Mouse (Mus musculus) intestine, embryonic 15.5 days (tissue): ENCODE measurements around the gene Gm3233. TPM values are rescaled to one million over a fixed set of nuclear protein-coding genes. Genes with fewer than 3 reads are reported as not detected.
"Not testable (repeated sequence)": the region's sequence is repeated elsewhere in the genome, so short reads cannot be mapped to it uniquely, and the experiment has no call there.

Experiments
- ATAC-seq: fragments of 200-750 bp; cut with Nextera tagmentation; 2 replicates; pipeline ENCODE4 v1.8.0; 2017; ENCODE audit warnings: moderate TSS enrichment, moderate library complexity
- H3K27ac ChIP-seq: fragments of 300-500 bp; sonication (generic); 2 replicates; pipeline ENCODE4 v1.5.1; 2015; ENCODE audit warnings: mild to moderate bottlenecking, inconsistent platforms
- H3K27me3 ChIP-seq: fragments of 300-500 bp; sonication (generic); replicated peaks from 2 replicates; pipeline ENCODE4 v1.6.1; 2015; ENCODE audit warnings: inconsistent platforms
- H3K36me3 ChIP-seq: fragments of 300-500 bp; sonication (generic); 2 replicates; pipeline ENCODE4 v1.6.1; 2015; ENCODE audit warnings: inconsistent platforms
- H3K4me1 ChIP-seq: fragments of 300-500 bp; sonication (generic); replicated peaks from 2 replicates; pipeline ENCODE4 v1.6.1; 2015; ENCODE audit warnings: inconsistent platforms
- H3K4me2 ChIP-seq: fragments of 300-500 bp; sonication (generic); replicated peaks from 2 replicates; pipeline ENCODE4 v1.6.1; 2015; ENCODE audit warnings: mild to moderate bottlenecking, inconsistent platforms
- H3K4me3 ChIP-seq: fragments of 300-500 bp; sonication (generic); replicated peaks from 2 replicates; pipeline ENCODE4 v1.5.1; 2015; ENCODE audit warnings: inconsistent platforms
- H3K9ac ChIP-seq: fragments of 300-500 bp; sonication (generic); 2 replicates; pipeline ENCODE4 v1.6.1; 2015; ENCODE audit warnings: inconsistent platforms
- H3K9me3 ChIP-seq: fragments of 300-500 bp; sonication (generic); 2 replicates; pipeline ENCODE4 v1.6.1; 2016; ENCODE audit warnings: inconsistent platforms
- WGBS: fragments of 180-500 bp; shearing (Covaris S2); methylation state at CpG from one replicate; pipeline ENCODE4 v1.1.7; 2015; 5-methylcytosine and 5-hydroxymethylcytosine counted together
- polyA plus RNA-seq: library from polyadenylated mRNA; unstranded; fragments of >200 nt; fragmentation: Nextera tagmentation; extraction: Ambion mirVana; gene quantifications from 2 replicates; pipeline ENCODE4 v1.2.1, GENCODE M21; 2015

Gm3233 gene
- polyA plus RNA-seq, 1 experiment from 2014 or later = not detected

DNA sequence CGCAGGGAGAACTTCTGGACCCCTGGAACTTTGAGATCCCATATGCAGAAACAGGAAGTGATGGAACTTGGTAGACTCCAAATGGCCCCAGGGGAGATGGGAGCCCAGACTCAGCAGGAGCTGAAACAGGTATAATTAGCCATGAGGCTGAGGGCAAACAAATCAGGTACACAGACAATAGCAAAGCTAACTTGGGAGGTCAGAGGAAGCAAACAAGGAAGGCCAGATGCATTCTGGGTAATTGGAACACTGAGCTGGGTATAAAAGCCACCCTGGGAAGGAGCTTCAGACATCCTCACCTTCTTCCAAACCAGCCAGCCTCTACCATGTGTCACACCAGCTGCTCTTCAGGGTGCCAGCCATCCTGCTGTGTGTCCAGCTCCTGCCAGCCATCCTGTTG is 39.2 kb downstream of the Gm3233 start, which contains the start of gene Krtap12-1:
Gene Krtap12-1, plus strand, starts transcription at position 301 of the 400 bp plus-strand sequence.
- H3K27ac ChIP-seq, H3K9me3 ChIP-seq, H3K36me3 ChIP-seq, H3K9ac ChIP-seq, H3K4me2 ChIP-seq, ATAC-seq, H3K4me1 ChIP-seq, H3K4me3 ChIP-seq, H3K27me3 ChIP-seq: not testable (repeated sequence)
- 88% methylated on average over 1 of the region's 1 CpGs for WGBS

DNA sequence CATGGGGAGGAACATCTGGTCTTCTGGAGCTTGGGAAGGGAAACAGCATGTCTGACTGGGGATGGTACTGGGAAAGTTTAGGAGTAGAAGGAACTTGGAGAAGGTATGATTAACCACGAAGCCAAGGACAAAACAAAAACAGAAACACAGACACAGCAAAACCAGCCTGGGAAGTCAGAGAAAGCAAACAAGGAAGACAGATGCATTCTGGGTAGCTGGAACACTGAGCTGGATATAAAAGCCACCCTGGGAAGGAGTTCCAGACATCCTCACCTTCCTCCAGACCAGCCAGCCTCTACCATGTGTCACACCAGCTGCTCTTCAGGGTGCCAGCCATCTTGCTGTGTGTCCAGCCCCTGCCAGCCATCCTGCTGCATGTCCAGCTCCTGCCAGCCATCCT is 44.0 kb downstream of the Gm3233 start, which contains the start of gene Gm10142:
Gene Gm10142, plus strand, starts transcription at position 301 of the 400 bp plus-strand sequence.
- Histone ChIP-seq H3K27me3 (no peaks in the 10 kb centered on the region), H3K36me3 (no peaks in the 10 kb centered on the region), H3K9me3 (no peaks in the 10 kb centered on the region), H3K4me3 (no peak within 1 kb of the TSS), H3K4me1 (no peaks in the 10 kb centered on the region), H3K27ac (no peak within 1 kb of the TSS), H3K4me2 (no peak within 1 kb of the TSS), H3K9ac (no peak within 1 kb of the TSS)
- no peak for ATAC-seq
- 81% methylated on average over 1 of the region's 1 CpGs for WGBS

DNA sequence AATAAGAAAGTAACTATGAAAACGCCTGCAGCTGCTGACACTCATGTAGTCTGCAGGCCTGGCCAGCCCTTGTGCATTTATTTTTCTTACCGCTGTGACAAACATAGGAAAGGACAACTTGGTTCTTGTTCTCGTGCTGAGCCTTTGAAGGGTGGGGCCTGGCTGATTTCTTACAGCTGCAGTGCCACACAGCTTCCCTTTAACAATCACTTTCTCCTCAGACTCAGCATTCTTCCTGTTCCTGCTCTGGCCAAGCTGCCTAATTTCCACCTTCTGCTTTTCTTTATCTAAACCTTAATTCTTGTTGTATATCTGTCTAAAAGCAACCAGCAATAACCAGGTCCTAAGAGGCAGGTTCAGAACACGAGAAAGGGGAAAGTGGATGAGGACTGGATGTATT is 45.7 kb downstream of the Gm3233 start:
- 62% methylated on average over 4 of the region's 4 CpGs for WGBS
- Histone ChIP-seq H3K27me3 (no peaks in the 10 kb centered on the region), H3K36me3 (no peaks in the 10 kb centered on the region), H3K9ac (no peak overlapping the region), H3K27ac (no peak overlapping the region), H3K4me2 (no peak overlapping the region), H3K9me3 (no peaks in the 10 kb centered on the region), H3K4me3 (no peak overlapping the region), H3K4me1 (no peaks in the 10 kb centered on the region)
- no peak for ATAC-seq

DNA sequence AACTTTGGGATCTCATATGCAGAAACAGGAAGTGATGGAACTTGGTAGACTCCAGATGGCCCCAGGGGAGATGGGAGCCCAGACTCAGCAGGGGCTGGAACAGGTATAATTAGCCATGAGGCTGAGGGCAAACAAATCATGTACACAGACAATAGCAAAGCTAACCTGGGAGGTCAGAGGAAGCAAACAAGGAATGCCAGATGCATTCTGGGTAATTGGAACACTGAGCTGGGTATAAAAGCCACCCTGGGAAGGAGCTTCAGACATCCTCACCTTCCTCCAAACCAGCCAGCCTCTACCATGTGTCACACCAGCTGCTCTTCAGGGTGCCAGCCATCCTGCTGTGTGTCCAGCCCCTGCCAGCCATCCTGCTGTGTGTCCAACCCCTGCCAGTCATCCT is 48.3 kb downstream of the Gm3233 start, which contains the start of gene Gm10024:
Gene Gm10024, plus strand, starts transcription at position 301 of the 400 bp plus-strand sequence.
- not testable (repeated sequence) for H3K9me3 ChIP-seq, ATAC-seq, H3K27ac ChIP-seq, H3K27me3 ChIP-seq, H3K4me2 ChIP-seq, H3K9ac ChIP-seq, H3K4me1 ChIP-seq, H3K36me3 ChIP-seq, H3K4me3 ChIP-seq

DNA sequence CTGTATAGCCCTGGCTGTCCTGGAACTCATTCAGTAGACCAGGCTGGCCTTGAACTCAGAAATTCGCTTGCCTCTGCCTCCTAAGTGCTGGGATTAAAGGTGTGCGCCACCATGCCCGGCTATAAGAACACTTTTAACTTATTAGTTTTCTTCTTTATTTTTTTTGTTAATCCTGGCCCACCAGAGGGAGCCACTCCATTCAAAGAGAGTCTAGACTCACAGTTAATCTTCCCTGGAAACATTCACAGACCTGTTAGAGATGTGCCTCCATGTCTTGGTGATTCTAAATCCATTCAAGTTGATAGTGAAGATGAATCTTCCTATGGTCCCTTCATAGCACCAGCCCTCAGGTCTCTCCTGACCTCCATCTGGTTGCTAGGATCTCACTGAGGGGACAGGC is 49.7 kb downstream of the Gm3233 start:
- H3K36me3 ChIP-seq = no peaks in the 10 kb centered on the region
- no peak overlapping the region for H3K27ac ChIP-seq
- H3K4me3 ChIP-seq = no peak overlapping the region

More for the DNA sequence above, 49.7 kb downstream of the Gm3233 start:
- Histone ChIP-seq H3K27me3 (no peaks in the 10 kb centered on the region), H3K4me1 (no peaks in the 10 kb centered on the region), H3K9ac (no peak overlapping the region), H3K4me2 (no peak overlapping the region), H3K9me3 (no peaks in the 10 kb centered on the region)
- 78% methylated on average over 3 of the region's 3 CpGs for WGBS
- no peak for ATAC-seq

Other genes starting within 250 kb of the Gm3233 start
- gene Fam207a, start 243.9 kb downstream of the Gm3233 start, polyA plus RNA-seq = 39.1 and 40.3 TPM in 2 replicates
- 3.2 and 3.7 TPM in 2 replicates for gene Itgb2, start 229.4 kb downstream of the Gm3233 start, polyA plus RNA-seq
- gene Pttg1ip, start 178.0 kb downstream of the Gm3233 start, polyA plus RNA-seq = 146 and 156 TPM in 2 replicates
- 338 and 345 TPM in 2 replicates for gene Sumo3, start 153.6 kb downstream of the Gm3233 start, polyA plus RNA-seq
- 4.1 and 5.4 TPM in 2 replicates for gene Gm49325, start 153.5 kb downstream of the Gm3233 start, polyA plus RNA-seq
- gene Ube2g2, start 137.4 kb downstream of the Gm3233 start, polyA plus RNA-seq = 65.0 and 70.3 TPM in 2 replicates
- gene Tspear, start 73.1 kb downstream of the Gm3233 start, polyA plus RNA-seq = 0.47 and 0.53 TPM in 2 replicates
- not detected in 2 replicates for gene Gm19402, start 68.9 kb downstream of the Gm3233 start, polyA plus RNA-seq
- not detected in 2 replicates for gene Gm9508, start 62.4 kb downstream of the Gm3233 start, polyA plus RNA-seq
- gene Gm10272, start 53.1 kb downstream of the Gm3233 start, polyA plus RNA-seq = not detected in 2 replicates
- not detected in 2 replicates for gene Gm10024, start 48.2 kb downstream of the Gm3233 start, polyA plus RNA-seq
- gene Gm10142, start 43.9 kb downstream of the Gm3233 start, polyA plus RNA-seq = not detected in 2 replicates
- gene Krtap12-1, start 39.1 kb downstream of the Gm3233 start, polyA plus RNA-seq = not detected in 2 replicates
- not detected in 2 replicates for gene Gm10100, start 33.2 kb downstream of the Gm3233 start, polyA plus RNA-seq
- gene Gm18596, start 17.0 kb downstream of the Gm3233 start, polyA plus RNA-seq = not detected in 2 replicates
- not detected in 2 replicates for gene Gm9736, start 8.3 kb downstream of the Gm3233 start, polyA plus RNA-seq
- gene Gm3238, start 11.6 kb upstream of the Gm3233 start, polyA plus RNA-seq = not detected in 2 replicates
- not detected in 2 replicates for gene Gm7138, start 17.3 kb upstream of the Gm3233 start, polyA plus RNA-seq
- gene Gm3250, start 22.9 kb upstream of the Gm3233 start, polyA plus RNA-seq = not detected in 2 replicates
- gene Gm7137, start 28.5 kb upstream of the Gm3233 start, polyA plus RNA-seq = not detected in 2 replicates
- gene Gm9639, start 35.4 kb upstream of the Gm3233 start, polyA plus RNA-seq = not detected in 2 replicates
- gene Gm19668, start 39.5 kb upstream of the Gm3233 start, polyA plus RNA-seq = not detected in 2 replicates
- not detected in 2 replicates for gene Gm9507, start 52.2 kb upstream of the Gm3233 start, polyA plus RNA-seq
- gene Gm2696, start 55.0 kb upstream of the Gm3233 start, polyA plus RNA-seq = not detected in 2 replicates
- not detected in 2 replicates for gene Krtap10-4, start 67.4 kb upstream of the Gm3233 start, polyA plus RNA-seq
- not detected in 2 replicates for gene Krtap10-10, start 76.3 kb upstream of the Gm3233 start, polyA plus RNA-seq
- not detected in 2 replicates for gene Gm36176, start 87.1 kb upstream of the Gm3233 start, polyA plus RNA-seq
- gene Gm10318, start 93.2 kb upstream of the Gm3233 start, polyA plus RNA-seq = not detected in 2 replicates
- not detected in 2 replicates for gene Gm3285, start 102.3 kb upstream of the Gm3233 start, polyA plus RNA-seq
- gene Lrrc3, start 142.9 kb upstream of the Gm3233 start, polyA plus RNA-seq = 3.9 TPM in 2 replicates
- gene Trpm2, start 210.9 kb upstream of the Gm3233 start, polyA plus RNA-seq = 1.1 and 1.2 TPM in 2 replicates
- gene 1810043G02Rik, start 218.8 kb upstream of the Gm3233 start, polyA plus RNA-seq = 17.3 and 17.5 TPM in 2 replicates